Mouse (Mus musculus) granulocyte monocyte progenitor cell, adult 5-6 weeks (primary cell): ENCODE measurements around the gene Sacs. TPM values are rescaled to one million over a fixed set of nuclear protein-coding genes. Genes with fewer than 3 reads are reported as not detected.

Experiments
- total RNA-seq, 2 experiments: library from RNA; stranded (forward) in 1 of 2; stranded (reverse) in 1 of 2; fragments of 200-712, 200-1000 nt in 1 of 2; fragments of >200 nt in 1 of 2; fragmentation: Nextera tagmentation in 1 of 2; gene quantifications; 2 replicates each; pipeline ENCODE4 v1.2.3; 2014 to 2017

Sacs gene
- total RNA-seq, 2 experiments from 2014 or later: 10.2 to 16.8 TPM

Other genes starting within 250 kb of the Sacs start
- not detected in 2 replicates for gene Tnfrsf19, start 92.0 kb upstream of the Sacs start, total RNA-seq (2014; fragmentation: Nextera tagmentation)
- not detected in 2 replicates for gene Tnfrsf19, start 92.0 kb upstream of the Sacs start, total RNA-seq (2017)
- not detected in 2 replicates for gene Sgcg, start 120.0 kb downstream of the Sacs start, total RNA-seq (2014; fragmentation: Nextera tagmentation)
- not detected in 2 replicates for gene Sgcg, start 120.0 kb downstream of the Sacs start, total RNA-seq (2017)
- 50.8 and 51.6 TPM in 2 replicates for gene Arl11, start 171.3 kb downstream of the Sacs start, total RNA-seq (2014; fragmentation: Nextera tagmentation)
- gene Arl11, start 171.3 kb downstream of the Sacs start, total RNA-seq (2017): 17.3 and 22.7 TPM in 2 replicates
- gene Ebpl, start 222.0 kb downstream of the Sacs start, total RNA-seq (2014; fragmentation: Nextera tagmentation): 3.4 and 4.8 TPM in 2 replicates
- gene Ebpl, start 222.0 kb downstream of the Sacs start, total RNA-seq (2017): 2.2 and 2.8 TPM in 2 replicates